8 mouse cellular contexts compared by ENCODE assay signal in the genomic region with DNA sequence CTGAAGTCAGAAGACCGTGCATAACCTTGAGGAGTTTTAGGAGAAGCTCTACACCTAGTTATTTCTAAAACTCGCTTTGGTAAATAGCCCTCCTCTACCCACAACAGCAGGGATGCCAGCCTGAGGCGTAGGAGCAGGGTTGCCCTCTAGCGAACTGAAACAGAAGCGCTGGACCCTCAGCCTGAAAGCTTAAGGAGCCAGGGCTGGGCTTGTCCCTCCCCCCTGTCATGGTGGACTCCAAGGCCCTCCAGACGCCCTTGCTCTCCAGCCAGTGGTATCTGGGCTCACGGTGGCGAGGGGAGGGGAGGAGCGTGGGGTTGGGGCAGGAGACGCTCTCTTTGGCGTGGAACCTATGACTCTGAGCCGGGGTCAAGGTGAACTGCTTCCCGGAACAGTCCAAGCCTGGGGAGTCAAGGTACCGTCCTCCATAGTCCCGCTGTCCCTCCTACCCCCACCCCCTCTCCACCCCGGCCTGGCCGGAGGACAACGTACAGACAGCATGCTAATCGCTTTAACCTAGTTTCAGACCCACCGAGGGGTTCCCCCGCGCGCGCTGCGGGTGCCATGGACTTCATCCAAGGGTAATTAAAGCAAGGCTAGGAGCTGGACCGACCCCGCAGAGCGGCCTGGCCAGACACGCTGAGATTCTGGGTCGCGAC. TPM values are rescaled to one million over a fixed set of nuclear protein-coding genes. Genes with fewer than 3 reads are reported as not detected.
DNase-seq lines count a peak whose midpoint lies in the region; ATAC-seq and TF ChIP-seq lines count a peak whose summit lies in the region.

No protein-coding gene starts in this region.

- peak overlapping the region; percentile 41 for H3K4me3 ChIP-seq in heart, embryonic 15.5 days
- H3K4me3 ChIP-seq in forebrain, embryonic 10.5 days, result peak overlapping the region; percentile 43
- H3K4me3 ChIP-seq in limb, embryonic 15.5 days, result peak overlapping the region; percentile 11; the same call in 1 of the 2 replicates

- peaks cover 96% of the 10 kb centered on the region for H3K27me3 ChIP-seq in heart, embryonic 15.5 days
- H3K27me3 ChIP-seq in forebrain, embryonic 10.5 days (ENCODE audit: poor library complexity, severe bottlenecking), result peaks cover 100% of the 10 kb centered on the region
- peaks cover 96% of the 10 kb centered on the region for H3K27me3 ChIP-seq in limb, embryonic 15.5 days

- no peak overlapping the region; the same call in 1 of the 2 replicates for H3K9ac ChIP-seq in heart, embryonic 15.5 days
- no peak overlapping the region for H3K9ac ChIP-seq in limb, embryonic 15.5 days

- H3K36me3 ChIP-seq in heart, embryonic 15.5 days, result no peaks in the 10 kb centered on the region
- H3K36me3 ChIP-seq in forebrain, embryonic 10.5 days (replicated peaks), result no peaks in the 10 kb centered on the region
- no peaks in the 10 kb centered on the region for H3K36me3 ChIP-seq in limb, embryonic 15.5 days

- no peak for TF ChIP-seq POLR2A in brain, embryonic 14.5 days (IDR thresholded peaks at IDR 0.05; ENCODE audit: borderline replicate concordance, extremely low read depth, insufficient read depth, insufficient read length, poor library complexity, severe bottlenecking)

- ATAC-seq in heart, embryonic 15.5 days (replicated peaks; ENCODE audit: insufficient number of reproducible peaks, insufficient read depth, low FRiP score, low read depth), result no peak; the same call in 1 of the 2 replicates
- ATAC-seq in limb, embryonic 15.5 days (ENCODE audit: insufficient number of reproducible peaks, low FRiP score, low TSS enrichment, low read depth), result no peak
- ATAC-seq in CD4-positive, CD25-positive, alpha-beta regulatory T cell, adult 4 months, result no peak

- H3K4me1 ChIP-seq in heart, embryonic 15.5 days (replicated peaks), result peaks cover 23% of the 10 kb centered on the region
- H3K4me1 ChIP-seq in forebrain, embryonic 10.5 days, result peaks cover 45% of the 10 kb centered on the region
- H3K4me1 ChIP-seq in limb, embryonic 15.5 days, result peaks cover 28% of the 10 kb centered on the region

- peak; percentile 70 for TF ChIP-seq CTCF in brain, embryonic 14.5 days (IDR thresholded peaks at IDR 0.05; ENCODE audit: borderline replicate concordance, extremely low read depth, insufficient read depth, insufficient read length)

- DNase-seq in heart, adult 18-20 months, result no peak
- peak; percentile 71 for DNase-seq in brain, embryonic 14.5 days (ENCODE audit: low read depth)
- DNase-seq in forebrain, embryonic 10.5 days (ENCODE audit: extremely low spot score, low spot score), result peak; percentile 54
- DNase-seq in yolk sac, embryonic 10.5 days (ENCODE audit: low spot score), result no peak
- no peak for DNase-seq in gastrocnemius, postnatal 14 days

- no peak overlapping the region for H3K27ac ChIP-seq in heart, embryonic 15.5 days
- H3K27ac ChIP-seq in forebrain, embryonic 10.5 days, result no peak overlapping the region
- H3K27ac ChIP-seq in limb, embryonic 15.5 days, result no peak overlapping the region

- 1% methylated on average over 31 of the region's 31 CpGs for WGBS in heart, embryonic 15.5 days
- WGBS in forebrain, embryonic 10.5 days, result 0% methylated on average over 31 of the region's 31 CpGs
- WGBS in limb, embryonic 15.5 days, result 1% methylated on average over 27 of the region's 31 CpGs

- H3K4me2 ChIP-seq in heart, embryonic 15.5 days, result peak overlapping the region; percentile 71
- peak overlapping the region; percentile 17 for H3K4me2 ChIP-seq in limb, embryonic 15.5 days

- no peaks in the 10 kb centered on the region for H3K9me3 ChIP-seq in heart, embryonic 15.5 days (replicated peaks)
- H3K9me3 ChIP-seq in forebrain, embryonic 10.5 days, result no peaks in the 10 kb centered on the region
- H3K9me3 ChIP-seq in limb, embryonic 15.5 days, result no peaks in the 10 kb centered on the region

- intact Hi-C loops in gastrocnemius, postnatal 14 days (cut with DNase I; ENCODE audit: low total_unique reads), result no loop called here

RNA-seq across cellular contexts. Expression of gene Ptf1a, which starts 2.7 kb away (rescaled TPM):
- not detected in 2 replicates for polyA plus RNA-seq in heart, embryonic 15.5 days (2015; fragmentation: Nextera tagmentation; extraction: Ambion mirVana)
- not detected for total RNA-seq in heart, adult 18-20 months (2021)
- polyA plus RNA-seq in brain, embryonic 14.5 days (2012; rRNA removed), result 0.61 and 1.2 TPM in 2 replicates
- not detected in 2 replicates for polyA plus RNA-seq in forebrain, embryonic 10.5 days (2016; fragmentation: Nextera tagmentation; extraction: Ambion mirVana)
- not detected in 2 replicates for polyA plus RNA-seq in limb, embryonic 15.5 days (2015; fragmentation: Nextera tagmentation; extraction: Ambion mirVana)
- polyA plus RNA-seq in CD4-positive, CD25-positive, alpha-beta regulatory T cell, adult 4 months (2017; shearing (Covaris generic)), result not detected
- total RNA-seq in gastrocnemius, postnatal 14 days (2021), result not detected

Comparison
In these comparisons a context has a peak if more than half of its experiments do, and no peak if none do; other contexts are left out.
1. DNase-seq: peak in brain, embryonic 14.5 days (single experiment) and forebrain, embryonic 10.5 days (single experiment); none in heart, adult 18-20 months (0 of 2), yolk sac, embryonic 10.5 days (single experiment) and gastrocnemius, postnatal 14 days (single experiment).
2. Peak in every context shown above with its lines, with median percentiles within 50 percentile points of each other: H3K4me3 ChIP-seq.